Mouse (Mus musculus) myocyte (in vitro differentiated cells): ENCODE measurements around the gene Ogn. TPM values are rescaled to one million over a fixed set of nuclear protein-coding genes. Genes with fewer than 3 reads are reported as not detected.
"Not testable (repeated sequence)": the region's sequence is repeated elsewhere in the genome, so short reads cannot be mapped to it uniquely, and the experiment has no call there.

Source experiments
- H3K27me3 ChIP-seq: one replicate; pipeline ENCODE4 v1.6.1; 2011; ENCODE audit not compliant: control insufficient read depth, insufficient read depth, insufficient read length
- H3K36me3 ChIP-seq: one replicate; pipeline ENCODE4 v1.6.1; 2011; ENCODE audit not compliant: control insufficient read depth, insufficient read depth
- H3K4me2 ChIP-seq: one replicate; pipeline ENCODE4 v1.6.1; 2011; ENCODE audit warnings: low read depth, control low read depth
- H3K4me3 ChIP-seq: one replicate; pipeline ENCODE4 v1.5.1; 2011; ENCODE audit warnings: mild to moderate bottlenecking, control low read depth, moderate library complexity
- H3K79me2 ChIP-seq: one replicate; pipeline ENCODE4 v1.6.1; 2011; ENCODE audit not compliant: control insufficient read depth, insufficient read depth
- H3ac ChIP-seq: one replicate; pipeline ENCODE4 v1.6.1; 2011; ENCODE audit not compliant: control insufficient read depth, insufficient read length
- CEBPB ChIP-seq: IDR thresholded peaks from 2 replicates; pipeline ENCODE4 v1.6.1; 2011; ENCODE audit warnings: mild to moderate bottlenecking, moderate library complexity; ENCODE audit not compliant: poor library complexity, insufficient read depth, severe bottlenecking
- E2F4 ChIP-seq: IDR thresholded peaks from one replicate; pipeline ENCODE4 v1.6.1; 2011; ENCODE audit warnings: mild to moderate bottlenecking, control low read depth, moderate library complexity; ENCODE audit not compliant: insufficient read depth
- MAX ChIP-seq: IDR thresholded peaks from one replicate; pipeline ENCODE4 v1.6.1; 2011; ENCODE audit warnings: low read depth, mild to moderate bottlenecking, control low read depth
- MYOD1 ChIP-seq, 3 experiments: IDR thresholded peaks; one replicate each; pipeline ENCODE4 v1.6.1; 2011; ENCODE audit warnings: control low read depth in 2 of 3, low read depth in 2 of 3, mild to moderate bottlenecking in 2 of 3, moderate library complexity in 1 of 3; ENCODE audit not compliant: insufficient read length in 2 of 3, control insufficient read depth in 1 of 3
- MYOG ChIP-seq, 3 experiments: IDR thresholded peaks; one replicate each; pipeline ENCODE4 v1.6.1; 2011; ENCODE audit warnings: control low read depth in 2 of 3, low read depth in 2 of 3, mild to moderate bottlenecking in 2 of 3; ENCODE audit not compliant: insufficient read length in 2 of 3, control insufficient read depth in 1 of 3, insufficient read depth in 1 of 3
- POLR2A ChIP-seq: IDR thresholded peaks from one replicate; pipeline ENCODE4 v1.6.1; 2011; ENCODE audit warnings: low read depth, mild to moderate bottlenecking, control low read depth, moderate library complexity; ENCODE audit not compliant: insufficient read length
- POLR2AphosphoS2 ChIP-seq: IDR thresholded peaks from one replicate; pipeline ENCODE4 v1.6.1; 2011; ENCODE audit warnings: low read depth, control low read depth; ENCODE audit not compliant: insufficient read length
- REST ChIP-seq: IDR thresholded peaks from one replicate; pipeline ENCODE4 v1.6.1; 2011; ENCODE audit warnings: mild to moderate bottlenecking, control low read depth, moderate library complexity; ENCODE audit not compliant: insufficient read depth, insufficient read length
- SRF ChIP-seq: IDR thresholded peaks from one replicate; pipeline ENCODE4 v1.6.1; 2011; ENCODE audit warnings: low read depth; ENCODE audit not compliant: control insufficient read depth, insufficient read length
- TCF12 ChIP-seq: IDR thresholded peaks from one replicate; pipeline ENCODE4 v1.6.1; 2011; ENCODE audit warnings: mild to moderate bottlenecking, control low read depth; ENCODE audit not compliant: poor library complexity, insufficient read depth, severe bottlenecking
- TCF3 ChIP-seq: IDR thresholded peaks from one replicate; pipeline ENCODE4 v1.6.1; 2011; ENCODE audit warnings: low read depth, control low read depth; ENCODE audit not compliant: insufficient read length
- USF1 ChIP-seq: IDR thresholded peaks from one replicate; pipeline ENCODE4 v1.6.1; 2011; ENCODE audit warnings: low read depth, mild to moderate bottlenecking, control low read depth, moderate library complexity
- polyA plus RNA-seq: library from polyadenylated mRNA; unstranded; fragments of >200 nt; fragmentation: generic; extraction: Trizol; gene quantifications from one replicate; pipeline ENCODE4 v1.2.1, GENCODE M21; 2012; ENCODE audit warnings: missing spikeins

The Ogn gene
- polyA plus RNA-seq, 1 experiment = 19.5 TPM

DNA sequence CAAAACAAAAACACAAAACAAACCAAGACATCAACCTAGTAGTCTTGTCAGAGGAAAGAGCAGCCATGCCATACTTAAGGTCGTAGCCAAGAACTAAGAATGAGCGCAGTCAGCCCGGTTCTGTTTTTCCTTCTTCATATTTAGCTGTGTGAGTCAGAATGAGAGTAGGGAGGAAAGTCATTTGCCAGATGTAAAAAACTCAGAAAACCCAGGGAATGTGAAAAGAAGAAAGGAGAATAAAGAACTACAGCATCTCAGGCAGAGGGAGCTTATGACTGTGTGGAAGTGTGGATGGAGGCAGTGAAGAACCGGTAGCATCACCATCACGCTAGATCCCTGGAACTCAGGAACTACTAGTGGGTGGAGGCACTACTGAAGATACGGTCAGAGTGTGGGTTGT, 21.8 kb upstream of the Ogn start:
- Histone ChIP-seq H3ac (no peak overlapping the region), H3K79me2 (no peaks in the 10 kb centered on the region), H3K27me3 (no peaks in the 10 kb centered on the region), H3K36me3 (no peaks in the 10 kb centered on the region), H3K4me3 (no peak overlapping the region), H3K4me2 (peak overlapping the region; percentile 69)
- TF ChIP-seq POLR2AphosphoS2 (no peak), POLR2A (no peak), TCF3 (no peak), SRF (no peak), MAX (no peak), CEBPB (no peak), REST (no peak), USF1 (no peak), MYOD1 (IDR thresholded peaks at IDR 0.05; ENCODE audit: control insufficient read depth in 1 of 3, insufficient read length in 2 of 3, low read depth in 2 of 3) (no peak), MYOG (IDR thresholded peaks at IDR 0.05; ENCODE audit: control insufficient read depth in 1 of 3, insufficient read depth in 1 of 3, insufficient read length in 2 of 3, low read depth in 2 of 3) (no peak), TCF12 (no peak)

- not testable (repeated sequence) for H3K36me3 ChIP-seq, H3K79me2 ChIP-seq, H3ac ChIP-seq, H3K4me2 ChIP-seq, H3K27me3 ChIP-seq, H3K4me3 ChIP-seq
Observed at GRCm38 (mm10) chr13:49602541-49602940, 5.3 kb upstream of the Ogn start.

DNA sequence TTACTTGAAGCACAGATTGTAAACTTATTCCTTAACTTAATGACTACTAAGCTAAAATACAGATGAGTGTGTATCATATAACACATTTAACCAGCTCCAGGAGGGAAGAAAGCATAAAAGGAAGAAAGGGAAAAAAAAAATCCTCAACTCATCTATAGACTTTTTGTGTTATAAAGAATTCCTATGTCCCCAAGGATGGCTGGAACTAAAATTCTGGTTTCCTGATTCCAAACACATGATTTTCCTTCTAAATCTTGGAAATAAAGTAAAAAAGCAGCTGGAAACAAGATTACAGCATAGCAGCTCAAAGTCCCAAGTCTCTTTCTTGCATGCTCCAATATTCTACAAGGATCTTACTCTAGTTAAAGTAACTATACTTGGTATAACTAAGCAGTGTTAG, 4.2 kb upstream of the Ogn start:
- no peak overlapping the region for H3ac ChIP-seq
- TF ChIP-seq MAX (no peak), TCF3 (no peak), TCF12 (no peak), MYOG (IDR thresholded peaks at IDR 0.05; ENCODE audit: control insufficient read depth in 1 of 3, insufficient read depth in 1 of 3, insufficient read length in 2 of 3, low read depth in 2 of 3) (no peak), SRF (no peak), USF1 (no peak), POLR2A (no peak), MYOD1 (IDR thresholded peaks at IDR 0.05; ENCODE audit: control insufficient read depth in 1 of 3, insufficient read length in 2 of 3, low read depth in 2 of 3) (no peak), E2F4 (no peak)
- no peak overlapping the region for H3K4me3 ChIP-seq
- no peaks in the 10 kb centered on the region for H3K27me3 ChIP-seq
- no peaks in the 10 kb centered on the region for H3K36me3 ChIP-seq
- peaks cover 9% of the 10 kb centered on the region for H3K79me2 ChIP-seq
- H3K4me2 ChIP-seq = no peak overlapping the region

DNA sequence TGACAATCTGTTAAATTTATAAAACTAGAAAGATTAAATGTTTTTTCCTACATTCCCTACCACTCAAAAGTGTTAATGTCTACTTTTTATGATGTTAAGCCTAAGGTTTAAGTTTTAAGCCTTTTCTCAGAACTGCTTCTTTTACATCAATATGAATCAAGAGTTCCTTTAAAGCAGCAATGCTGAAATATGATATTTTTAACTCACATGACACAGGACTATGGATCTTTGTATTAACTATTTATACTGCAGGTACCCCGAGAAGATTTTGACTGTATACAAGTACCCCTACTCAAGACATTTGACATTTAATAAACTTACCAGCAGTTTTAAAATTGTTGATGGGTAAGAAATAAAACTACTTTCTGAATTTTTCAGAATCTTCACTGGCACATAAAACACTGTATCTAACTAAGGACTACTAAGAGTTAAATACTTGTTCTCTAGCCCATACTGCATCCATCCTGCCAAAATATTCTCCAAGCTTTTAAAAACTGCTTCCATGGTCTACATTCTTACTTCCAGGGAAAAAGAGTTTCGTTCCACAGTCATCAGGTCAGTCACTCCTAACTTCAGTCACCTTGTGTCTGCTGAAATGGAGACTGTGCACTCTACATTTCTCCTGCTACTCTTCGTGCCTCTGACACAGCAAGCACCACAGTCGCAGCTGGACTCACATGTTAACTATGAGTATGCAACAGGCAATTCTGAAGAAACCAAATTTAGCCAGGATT, 910 bp downstream of the Ogn start:
- no peak overlapping the region for H3ac ChIP-seq
- peaks cover 21% of the 10 kb centered on the region for H3K79me2 ChIP-seq
- peak overlapping the region; percentile 78 for H3K4me2 ChIP-seq
- TF ChIP-seq MAX = no peak
- no peak for TF ChIP-seq TCF3
- TF ChIP-seq MYOD1 (IDR thresholded peaks at IDR 0.05; ENCODE audit: control insufficient read depth in 1 of 3, insufficient read length in 2 of 3, low read depth in 2 of 3) = no peak
- no peak for TF ChIP-seq USF1
- TF ChIP-seq CEBPB = no peak
- no peak for TF ChIP-seq REST
- TF ChIP-seq TCF12 = no peak
- no peak for TF ChIP-seq POLR2A
- TF ChIP-seq MYOG (IDR thresholded peaks at IDR 0.05; ENCODE audit: control insufficient read depth in 1 of 3, insufficient read depth in 1 of 3, insufficient read length in 2 of 3, low read depth in 2 of 3) = no peak
- no peak for TF ChIP-seq POLR2AphosphoS2
- no peak for TF ChIP-seq E2F4
- no peak for TF ChIP-seq SRF
- no peaks in the 10 kb centered on the region for H3K27me3 ChIP-seq
- H3K4me3 ChIP-seq = peak overlapping the region; percentile 22
- peaks cover 16% of the 10 kb centered on the region for H3K36me3 ChIP-seq

GRCm38 (mm10) chr13:49617021-49617420, 9.2 kb downstream of the Ogn start:
- Histone ChIP-seq H3ac (no peak overlapping the region), H3K27me3 (no peaks in the 10 kb centered on the region), H3K4me3 (no peak overlapping the region), H3K4me2 (no peak overlapping the region), H3K36me3 (peaks cover 17% of the 10 kb centered on the region), H3K79me2 (peaks cover 4% of the 10 kb centered on the region)
- no peak for TF ChIP-seq POLR2A
- TF ChIP-seq REST = no peak
- no peak for TF ChIP-seq TCF12
- no peak for TF ChIP-seq TCF3
- no peak for TF ChIP-seq E2F4
- no peak for TF ChIP-seq MAX
